Mouse (Mus musculus) erythroblast, embryonic 14.5 days (primary cell): ENCODE data around the gene Hmgcl.

Experiments
- GATA1 ChIP-seq: IDR thresholded peaks from 2 replicates; pipeline ENCODE4 v1.6.1; 2012; ENCODE audit warnings: low read length, inconsistent platforms, mixed read lengths
- TAL1 ChIP-seq: IDR thresholded peaks from 3 replicates; pipeline ENCODE4 v1.6.1; 2012; ENCODE audit warnings: low read length, inconsistent platforms, mixed read lengths

DNA sequence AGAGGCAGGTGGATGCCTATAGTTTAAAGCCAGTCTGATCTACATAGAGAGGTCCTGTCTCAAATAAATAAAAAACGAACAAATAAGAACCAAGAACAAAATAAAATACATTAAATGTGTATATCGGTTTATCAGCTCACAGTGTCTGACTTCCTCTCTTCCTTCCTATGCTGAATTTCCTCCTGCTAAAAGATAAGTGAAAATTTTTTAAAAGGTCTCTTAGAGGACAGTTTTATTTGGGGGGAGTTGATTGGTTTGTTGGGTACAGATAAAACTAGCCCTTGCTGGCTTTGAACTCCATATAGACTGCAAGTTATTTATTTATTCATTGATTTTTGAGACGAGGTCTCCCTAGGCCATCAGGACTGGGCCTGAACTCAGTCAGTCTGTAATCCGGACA is 32.8 kb upstream of the Hmgcl start:
- TF ChIP-seq GATA1 (no peak), TAL1 (no peak)
